Mouse (Mus musculus) C2C12 (cell line): ENCODE data around the gene Zfp385c. TPM values are rescaled to one million over a fixed set of nuclear protein-coding genes. Genes with fewer than 3 reads are reported as not detected.

ENCODE experiments used
- H3K27me3 ChIP-seq: one replicate; pipeline ENCODE4 v1.6.1; 2011; ENCODE audit not compliant: control insufficient read depth, insufficient read depth, insufficient read length
- H3K36me3 ChIP-seq: one replicate; pipeline ENCODE4 v1.6.1; 2011; ENCODE audit not compliant: control insufficient read depth, insufficient read depth
- H3K4me3 ChIP-seq: one replicate; pipeline ENCODE4 v1.5.1; 2011; ENCODE audit warnings: mild to moderate bottlenecking, control low read depth; ENCODE audit not compliant: poor library complexity, insufficient read depth, severe bottlenecking
- H3K79me2 ChIP-seq: one replicate; pipeline ENCODE4 v1.6.1; 2011; ENCODE audit not compliant: control insufficient read depth, insufficient read depth
- H3K79me3 ChIP-seq: one replicate; pipeline ENCODE4 v1.6.1; 2011; ENCODE audit warnings: low read depth, control low read depth
- H3ac ChIP-seq: one replicate; pipeline ENCODE3; 2011; ENCODE audit warnings: low read depth; ENCODE audit not compliant: control insufficient read depth, insufficient read length
- CEBPB ChIP-seq: IDR thresholded peaks from one replicate; pipeline ENCODE4 v1.6.1; 2011; ENCODE audit warnings: low read depth, mild to moderate bottlenecking, control low read depth, moderate library complexity
- CTCF ChIP-seq: IDR thresholded peaks from one replicate; pipeline ENCODE4 v1.5.1; 2011; ENCODE audit not compliant: control insufficient read depth, insufficient read depth, insufficient read length
- FOSL1 ChIP-seq: IDR thresholded peaks from one replicate; pipeline ENCODE4 v1.8.0; 2011; ENCODE audit warnings: mild to moderate bottlenecking, low read length; ENCODE audit not compliant: poor library complexity, insufficient read depth, severe bottlenecking
- MAX ChIP-seq: IDR thresholded peaks from one replicate; pipeline ENCODE4 v1.6.1; 2011; ENCODE audit warnings: mild to moderate bottlenecking, control low read depth
- MYOD1 ChIP-seq: IDR thresholded peaks from one replicate; pipeline ENCODE4 v1.6.1; 2011; ENCODE audit warnings: low read depth; ENCODE audit not compliant: control insufficient read depth, insufficient read length
- MYOG ChIP-seq: IDR thresholded peaks from one replicate; pipeline ENCODE4 v1.6.1; 2011; ENCODE audit not compliant: control insufficient read depth, insufficient read length; ENCODE audit errors: extremely low read depth
- USF1 ChIP-seq: IDR thresholded peaks from one replicate; pipeline ENCODE4 v1.6.1; 2011; ENCODE audit warnings: low read depth, mild to moderate bottlenecking, control low read depth, moderate library complexity
- polyA plus RNA-seq: library from polyadenylated mRNA; unstranded; fragments of >200 nt; fragmentation: generic; extraction: Trizol; gene quantifications from one replicate; pipeline ENCODE4 v1.2.1, GENCODE M21; 2012; ENCODE audit warnings: missing spikeins

The Zfp385c gene
- polyA plus RNA-seq, 1 experiment = not detected

GRCm38 (mm10) chr11:100710528-100710927 lies 18.3 kb upstream of the Zfp385c start:
- Histone ChIP-seq H3K79me3 (peaks cover 9% of the 10 kb centered on the region), H3ac (no peak overlapping the region), H3K79me2 (peaks cover 18% of the 10 kb centered on the region), H3K36me3 (peaks cover 69% of the 10 kb centered on the region), H3K27me3 (no peaks in the 10 kb centered on the region), H3K4me3 (no peak overlapping the region)
- TF ChIP-seq CTCF (no peak), MAX (no peak), MYOG (no peak), FOSL1 (no peak), USF1 (no peak), MYOD1 (no peak), CEBPB (no peak)

GRCm38 (mm10) chr11:100709201-100709810 lies 17.1 kb upstream of the Zfp385c start:
- Histone ChIP-seq H3ac (no peak overlapping the region), H3K79me2 (peaks cover 18% of the 10 kb centered on the region), H3K27me3 (no peaks in the 10 kb centered on the region), H3K36me3 (peaks cover 74% of the 10 kb centered on the region), H3K79me3 (peaks cover 9% of the 10 kb centered on the region), H3K4me3 (no peak overlapping the region)
- no peak for TF ChIP-seq MYOD1
- no peak for TF ChIP-seq MAX
- TF ChIP-seq FOSL1 = no peak
- no peak for TF ChIP-seq CTCF
- no peak for TF ChIP-seq USF1
- TF ChIP-seq MYOG = no peak
- no peak for TF ChIP-seq CEBPB

DNA sequence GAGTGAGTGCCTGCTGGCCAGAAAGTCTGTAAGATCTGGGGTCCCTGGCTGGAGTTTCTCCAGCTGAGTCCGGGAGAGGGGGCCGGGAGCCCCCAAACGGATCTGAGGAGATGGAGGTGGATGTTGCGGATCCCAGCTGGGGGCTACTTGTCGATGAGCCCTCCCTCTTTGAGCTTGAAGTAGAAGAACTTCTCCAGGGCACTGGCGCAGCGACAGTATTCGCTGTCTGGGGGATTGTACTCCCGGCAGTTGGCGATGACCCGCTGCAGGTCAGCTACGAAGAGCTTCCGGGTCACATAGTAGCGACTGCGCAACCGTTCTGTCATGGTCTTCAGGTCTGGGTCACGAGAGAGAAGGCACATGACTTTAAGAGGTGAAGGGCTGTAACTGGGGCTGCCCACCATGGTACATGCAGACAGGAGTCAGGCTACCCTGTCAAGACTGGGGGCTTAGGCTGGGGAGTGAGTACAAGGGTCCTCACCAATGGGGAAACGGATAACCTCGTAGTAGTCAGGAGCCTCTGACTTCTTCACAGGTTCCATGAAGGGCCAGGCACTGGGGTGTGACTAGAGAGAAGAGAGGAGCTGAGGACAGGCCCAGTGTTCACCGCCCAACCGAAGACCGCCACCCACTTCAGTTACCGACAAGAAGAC lies 13.0 kb upstream of the Zfp385c start:
- Histone ChIP-seq H3K79me3 (peaks cover 3% of the 10 kb centered on the region), H3K27me3 (no peaks in the 10 kb centered on the region), H3K36me3 (peaks cover 58% of the 10 kb centered on the region), H3ac (no peak overlapping the region), H3K4me3 (no peak overlapping the region), H3K79me2 (no peaks in the 10 kb centered on the region)
- TF ChIP-seq MAX (no peak), CTCF (no peak), MYOG (no peak), USF1 (no peak), CEBPB (no peak), FOSL1 (no peak), MYOD1 (no peak)

GRCm38 (mm10) chr11:100703851-100704531 lies 11.7 kb upstream of the Zfp385c start, which contains the start of gene Dhx58:
TSS of gene Dhx58 (minus strand) at chr11:100704271.
- Histone ChIP-seq H3K79me3 (no peaks in the 10 kb centered on the region), H3ac (no peak within 1 kb of the TSS), H3K79me2 (no peaks in the 10 kb centered on the region), H3K4me3 (no peak within 1 kb of the TSS), H3K36me3 (peaks cover 46% of the 10 kb centered on the region), H3K27me3 (no peaks in the 10 kb centered on the region)
- no peak for TF ChIP-seq CEBPB
- no peak for TF ChIP-seq CTCF
- TF ChIP-seq MYOG = no peak
- no peak for TF ChIP-seq MYOD1
- no peak for TF ChIP-seq FOSL1
- TF ChIP-seq MAX = no peak
- no peak for TF ChIP-seq USF1

DNA sequence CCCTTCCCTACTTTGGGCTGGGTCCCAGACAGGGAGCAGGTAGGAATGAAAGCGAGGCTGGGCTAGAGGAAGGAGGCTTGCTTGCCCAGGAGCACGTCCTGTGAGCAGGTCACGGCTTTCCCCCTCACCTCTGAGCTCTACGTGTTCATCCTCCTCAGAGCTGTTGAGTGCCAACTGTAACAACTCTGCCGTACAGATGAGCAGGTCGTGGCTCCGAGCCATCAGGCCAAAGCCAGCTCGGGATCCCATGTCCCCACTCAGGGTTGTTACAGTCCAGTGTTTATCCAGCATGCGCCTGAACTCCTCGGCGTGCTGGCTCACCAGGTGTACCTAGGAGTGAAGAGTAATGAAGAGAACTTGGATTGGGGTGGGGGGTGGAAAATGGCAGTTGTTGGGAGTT lies 11.1 kb upstream of the Zfp385c start:
- no peak for TF ChIP-seq CEBPB
- TF ChIP-seq MYOG = no peak
- TF ChIP-seq MAX = no peak
- TF ChIP-seq CTCF = no peak
- no peak for TF ChIP-seq FOSL1
- no peak for TF ChIP-seq USF1
- Histone ChIP-seq H3K4me3 (no peak overlapping the region), H3K36me3 (peaks cover 40% of the 10 kb centered on the region), H3K79me3 (no peaks in the 10 kb centered on the region), H3K27me3 (no peaks in the 10 kb centered on the region), H3ac (no peak overlapping the region), H3K79me2 (no peaks in the 10 kb centered on the region)

GRCm38 (mm10) chr11:100702906-100703305 lies 10.7 kb upstream of the Zfp385c start:
- Histone ChIP-seq H3K4me3 (no peak overlapping the region), H3ac (no peak overlapping the region), H3K79me3 (no peaks in the 10 kb centered on the region), H3K79me2 (no peaks in the 10 kb centered on the region), H3K27me3 (no peaks in the 10 kb centered on the region), H3K36me3 (peaks cover 35% of the 10 kb centered on the region)
- TF ChIP-seq CEBPB = no peak
- TF ChIP-seq MYOG = no peak
- no peak for TF ChIP-seq MAX
- no peak for TF ChIP-seq USF1
- no peak for TF ChIP-seq CTCF
- TF ChIP-seq MYOD1 = no peak
- no peak for TF ChIP-seq FOSL1
